Mouse (Mus musculus) embryo, embryonic 9.5 days (tissue): ENCODE results near the gene Elk3.

Experiments used
- DNase-seq: peaks from one replicate; pipeline ENCODE4 v3.0.0-alpha.2; 2017; ENCODE audit errors: extremely low spot score

Elk3 gene

GRCm38 (mm10) chr10:93331543-93331942, 20.6 kb upstream of the Elk3 start:
- no peak for DNase-seq

- DNase-seq = no peak
Measured at GRCm38 (mm10) chr10:93328321-93328720, 17.4 kb upstream of the Elk3 start.

- no peak for DNase-seq
Measured at GRCm38 (mm10) chr10:93327187-93327586, 16.3 kb upstream of the Elk3 start.

- no peak for DNase-seq
Measured at GRCm38 (mm10) chr10:93326741-93327100, 15.8 kb upstream of the Elk3 start.

GRCm38 (mm10) chr10:93325804-93326740, 15.1 kb upstream of the Elk3 start:
- DNase-seq = no peak

GRCm38 (mm10) chr10:93325369-93325768, 14.4 kb upstream of the Elk3 start:
- DNase-seq = no peak

GRCm38 (mm10) chr10:93324438-93324837, 13.5 kb upstream of the Elk3 start:
- no peak for DNase-seq

GRCm38 (mm10) chr10:93323659-93324058, 12.7 kb upstream of the Elk3 start:
- DNase-seq = no peak

GRCm38 (mm10) chr10:93321763-93322162, 10.8 kb upstream of the Elk3 start:
- no peak for DNase-seq

GRCm38 (mm10) chr10:93320148-93320547, 9.2 kb upstream of the Elk3 start:
- no peak for DNase-seq

- DNase-seq = no peak
Measured at GRCm38 (mm10) chr10:93319526-93320063, 8.7 kb upstream of the Elk3 start.

GRCm38 (mm10) chr10:93316909-93317308, 6.0 kb upstream of the Elk3 start:
- no peak for DNase-seq

GRCm38 (mm10) chr10:93311576-93311975, 641 bp upstream of the Elk3 start:
- DNase-seq = no peak

- DNase-seq = peak; percentile 75
Measured at GRCm38 (mm10) chr10:93309934-93310621, 857 bp downstream of the Elk3 start.

- peak; percentile 68 for DNase-seq
Measured at GRCm38 (mm10) chr10:93309131-93309933, 1.6 kb downstream of the Elk3 start.

GRCm38 (mm10) chr10:93306367-93306766, 4.6 kb downstream of the Elk3 start:
- DNase-seq = no peak

GRCm38 (mm10) chr10:93305946-93306345, 5.0 kb downstream of the Elk3 start:
- no peak for DNase-seq

GRCm38 (mm10) chr10:93303231-93303630, 7.7 kb downstream of the Elk3 start:
- no peak for DNase-seq

GRCm38 (mm10) chr10:93301831-93302230, 9.1 kb downstream of the Elk3 start:
- no peak for DNase-seq

GRCm38 (mm10) chr10:93298208-93298607, 12.7 kb downstream of the Elk3 start:
- no peak for DNase-seq

GRCm38 (mm10) chr10:93297774-93298173, 13.2 kb downstream of the Elk3 start:
- no peak for DNase-seq
